Mouse (Mus musculus): ENCODE results near the gene Zbp1. TPM values are rescaled to one million over a fixed set of nuclear protein-coding genes. Genes with fewer than 3 reads are reported as not detected.

Gene Zbp1
- total RNA-seq, 2 experiments from 2014 or later = 0.31 to 0.44 TPM

DNA sequence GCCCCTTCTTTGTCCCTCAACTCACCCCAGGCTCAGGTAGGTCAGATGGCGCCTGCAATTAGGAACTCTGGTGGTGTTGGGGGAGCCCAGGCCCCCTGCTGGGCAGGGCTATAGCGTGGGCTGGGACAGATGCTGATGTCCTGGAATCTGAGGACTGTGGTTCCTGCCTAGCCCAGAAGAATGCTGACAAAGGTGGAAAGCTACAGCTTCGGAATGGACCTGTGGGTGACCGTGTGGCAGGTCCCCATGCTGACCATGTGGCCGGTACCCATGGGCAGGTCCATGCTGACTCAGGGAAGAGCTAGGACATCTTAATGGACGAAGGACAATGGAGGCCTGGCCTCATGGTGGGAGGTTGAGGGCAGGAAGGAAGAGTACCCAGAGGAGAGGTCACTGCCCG lies 35.9 kb downstream of the Zbp1 start:
- intact Hi-C loops (cut with DNase I) = loop anchor here (10.0 kb wide), 2 partner anchors 1102 to 1722 kb away; partner anchors contain the start of gene Gnas
- no peak for DNase-seq

GRCm38 (mm10) chr2:173181901-173182300 lies 36.8 kb downstream of the Zbp1 start:
- intact Hi-C loops (cut with DNase I) = loop anchor here (2.0 to 10.0 kb wide), 3 partner anchors 17 to 1723 kb away; partner anchors contain the start of gene Gnas
- DNase-seq = no peak

GRCm38 (mm10) chr2:173181486-173181885 lies 37.2 kb downstream of the Zbp1 start:
- intact Hi-C loops (cut with DNase I) = loop anchor here (2.0 to 10.0 kb wide), 3 partner anchors 17 to 1723 kb away; partner anchors contain the start of gene Gnas
- no peak for DNase-seq

DNA sequence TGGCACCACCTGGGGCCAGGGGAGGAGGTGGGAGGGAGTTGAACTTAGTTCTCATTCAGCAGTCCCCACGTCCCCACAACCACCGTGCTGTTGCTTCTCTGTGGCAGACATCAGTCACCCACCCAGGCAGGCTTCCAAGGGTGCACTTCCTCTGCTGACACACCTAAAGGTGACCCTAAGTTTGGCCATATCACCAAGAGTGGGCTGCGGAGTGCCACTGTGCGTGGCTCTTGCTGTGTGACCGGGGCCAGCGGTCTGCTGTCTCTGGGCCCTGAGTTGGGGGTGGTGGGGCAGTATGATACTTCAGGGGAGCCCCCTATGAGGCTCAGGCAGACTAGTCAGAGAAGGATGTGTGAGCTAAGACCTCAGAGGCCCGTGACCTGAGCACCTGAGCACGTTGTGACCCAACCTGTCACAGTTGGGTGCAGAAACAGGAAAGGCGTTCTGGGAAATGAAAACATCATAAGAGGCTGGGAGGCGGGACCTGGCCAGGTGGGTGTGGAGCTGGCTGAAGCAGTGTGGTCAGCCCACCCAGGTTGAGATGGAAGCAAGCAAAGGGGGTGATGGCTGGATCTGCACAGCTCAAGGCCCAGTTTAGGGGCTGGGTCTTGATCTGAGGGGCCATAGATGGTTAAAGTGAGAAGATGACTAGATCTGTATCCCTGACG lies 37.9 kb downstream of the Zbp1 start:
- DNase-seq = no peak
- intact Hi-C loops (cut with DNase I) = loop anchor here (2.0 to 10.0 kb wide), 3 partner anchors 16 to 1724 kb away; partner anchors contain the start of gene Gnas

DNA sequence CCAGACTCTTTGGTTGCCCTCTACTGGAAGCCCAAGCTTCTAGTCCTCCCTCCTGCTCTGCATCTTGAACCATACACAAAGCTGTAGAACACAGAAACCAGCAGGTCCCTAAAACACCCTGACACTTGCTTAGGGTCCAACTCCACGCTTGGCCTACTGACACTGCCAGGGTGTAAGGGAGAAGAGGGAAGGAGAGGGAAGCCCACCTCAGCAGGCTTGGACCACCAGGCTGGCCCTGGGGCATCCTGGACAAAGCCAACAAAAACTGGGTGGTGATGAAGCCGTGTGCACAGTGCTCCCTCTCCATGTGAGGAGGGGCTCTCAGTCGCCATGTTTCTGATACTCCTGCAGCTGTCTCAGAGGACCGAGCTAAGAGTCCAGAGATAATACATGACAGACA lies 38.7 kb downstream of the Zbp1 start:
- DNase-seq = no peak
- intact Hi-C loops (cut with DNase I) = loop anchor here (2.0 to 10.0 kb wide), 3 partner anchors 15 to 1725 kb away; partner anchors contain the start of gene Gnas

GRCm38 (mm10) chr2:173179046-173179445 lies 39.7 kb downstream of the Zbp1 start:
- DNase-seq = no peak
- intact Hi-C loops (cut with DNase I) = no loop called here

DNA sequence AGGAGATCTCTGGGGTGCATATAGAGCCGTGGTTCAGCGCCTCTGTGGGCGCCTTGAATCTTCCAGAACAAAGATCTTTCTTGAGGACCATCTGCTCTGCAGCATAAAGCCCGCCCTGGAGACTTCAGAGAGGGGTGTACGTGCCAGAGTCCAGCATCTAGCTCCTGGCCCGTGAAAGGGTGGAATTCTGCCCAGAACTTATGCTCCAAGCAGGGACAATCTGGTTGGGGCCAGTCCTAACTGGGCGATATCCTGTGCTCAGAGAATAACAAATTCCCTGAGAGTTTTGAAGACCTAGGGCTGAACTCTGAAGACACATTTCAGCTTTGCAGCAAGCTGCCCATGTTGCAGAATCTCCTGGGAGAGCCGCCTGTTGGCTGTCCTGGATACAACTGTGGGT lies 40.8 kb downstream of the Zbp1 start:
- DNase-seq = no peak
- intact Hi-C loops (cut with DNase I) = no loop called here

DNA sequence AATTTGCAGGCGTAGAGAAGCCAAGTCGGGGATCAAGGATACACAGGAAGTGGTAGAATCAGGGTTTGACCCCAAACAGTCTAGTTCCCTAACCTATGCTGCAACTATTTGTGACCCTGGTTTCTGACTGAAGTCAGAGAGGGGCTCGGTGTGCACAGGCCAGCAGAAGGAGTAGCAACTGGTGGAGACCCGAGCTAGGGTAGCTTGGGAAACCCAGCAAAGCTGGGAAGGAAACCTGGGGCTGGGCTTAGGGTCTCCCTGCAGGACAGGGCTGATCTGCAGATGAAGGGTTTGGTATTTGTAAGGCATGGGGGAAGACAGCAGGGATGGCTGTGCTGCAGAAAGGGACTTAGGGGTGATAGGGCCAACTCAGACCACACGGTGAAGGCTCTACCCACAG lies 41.2 kb downstream of the Zbp1 start:
- intact Hi-C loops (cut with DNase I) = no loop called here
- no peak for DNase-seq

DNA sequence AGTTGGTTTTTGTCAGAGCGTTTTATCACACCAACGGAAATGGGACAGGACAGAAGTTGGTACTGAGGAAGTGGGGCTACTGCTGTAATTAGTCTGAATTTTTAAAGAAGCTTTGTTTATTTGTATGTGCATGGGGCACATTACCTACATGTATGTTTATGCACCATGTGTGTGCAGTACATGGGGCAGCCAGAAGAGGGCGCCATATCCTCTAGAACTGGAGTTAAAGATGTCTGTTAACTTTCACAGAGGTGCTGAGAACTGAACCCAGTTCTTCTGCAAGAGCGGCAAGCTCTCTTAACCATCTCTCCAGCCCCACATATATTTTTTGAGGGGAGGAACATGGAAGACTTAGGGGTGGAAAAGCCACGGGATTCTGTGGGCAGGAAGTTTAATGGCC lies 43.0 kb downstream of the Zbp1 start:
- no peak for DNase-seq
- intact Hi-C loops (cut with DNase I) = no loop called here

DNA sequence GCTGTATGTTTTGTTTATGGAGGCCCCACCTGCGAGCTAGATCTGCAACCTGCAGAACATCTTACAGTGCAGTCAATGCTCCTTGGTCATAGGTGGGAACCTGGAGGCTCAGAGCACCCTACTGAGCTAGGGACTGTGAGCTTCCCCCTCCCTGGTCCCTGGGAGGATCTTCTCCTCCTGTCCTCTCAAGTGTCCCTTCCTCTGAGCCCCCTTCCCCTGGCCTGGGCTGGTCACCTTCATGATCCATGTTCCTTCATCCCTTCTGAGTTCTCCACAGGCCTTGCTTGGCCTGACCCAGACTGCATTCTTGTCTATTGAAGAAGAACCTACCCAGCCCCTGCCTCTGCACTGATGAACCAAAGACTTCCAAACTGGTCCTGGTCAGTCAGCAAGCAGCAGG lies 44.2 kb downstream of the Zbp1 start:
- intact Hi-C loops (cut with DNase I) = no loop called here
- DNase-seq = no peak

GRCm38 (mm10) chr2:173173521-173174511 lies 44.9 kb downstream of the Zbp1 start:
- peak; percentile 36 to 44 for DNase-seq
- intact Hi-C loops (cut with DNase I) = no loop called here

DNA sequence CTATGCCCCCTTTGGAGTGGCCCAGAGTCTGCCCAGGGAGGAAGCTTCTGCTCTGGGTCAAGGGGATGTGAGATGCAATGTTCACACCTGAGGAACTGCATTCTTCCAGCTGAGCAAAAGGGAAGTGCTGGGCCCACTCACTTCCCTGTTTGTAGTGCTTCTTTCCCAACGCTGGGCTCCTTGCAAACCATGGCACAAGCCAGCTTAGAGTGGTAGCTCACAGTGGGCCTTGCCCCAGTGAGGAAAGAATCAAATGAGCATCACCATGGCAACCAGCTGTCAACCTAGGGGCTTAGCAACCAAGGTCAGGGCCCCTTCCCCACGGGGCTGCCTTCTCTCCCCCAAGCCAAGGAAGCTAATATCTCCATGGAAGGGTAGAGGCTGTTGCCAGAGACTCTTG lies 45.7 kb downstream of the Zbp1 start:
- intact Hi-C loops (cut with DNase I) = no loop called here
- DNase-seq = no peak

- no peak for DNase-seq
Measured at GRCm38 (mm10) chr2:173172386-173172785, 46.3 kb downstream of the Zbp1 start.

GRCm38 (mm10) chr2:173171956-173172355 lies 46.8 kb downstream of the Zbp1 start:
- intact Hi-C loops (cut with DNase I) = no loop called here
- DNase-seq = no peak

More at GRCm38 (mm10) chr2:173172386-173172785, 46.3 kb downstream of the Zbp1 start:
- intact Hi-C loops (cut with DNase I) = no loop called here

DNA sequence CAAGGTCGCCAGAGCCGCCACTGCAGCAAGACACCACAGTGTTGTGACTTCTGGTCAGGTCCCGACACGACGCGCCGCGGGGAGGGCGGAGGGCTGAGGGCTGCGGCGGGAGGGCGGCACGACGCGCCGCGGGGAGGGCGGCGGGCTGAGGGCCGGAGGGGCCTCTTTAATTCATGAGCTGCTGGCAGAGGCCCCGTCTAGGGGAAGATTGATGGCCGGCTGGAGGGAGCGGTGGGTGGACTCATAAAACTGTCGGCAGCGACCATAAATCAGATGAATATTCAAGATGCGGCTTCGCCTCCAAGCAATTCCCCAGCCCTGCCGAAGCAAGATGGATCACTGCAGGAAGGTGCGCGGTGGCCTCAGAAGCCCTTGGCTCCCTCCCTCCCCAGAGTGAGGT lies 47.3 kb downstream of the Zbp1 start:
- peak; percentile 25 to 39 for DNase-seq
- intact Hi-C loops (cut with DNase I) = no loop called here

DNA sequence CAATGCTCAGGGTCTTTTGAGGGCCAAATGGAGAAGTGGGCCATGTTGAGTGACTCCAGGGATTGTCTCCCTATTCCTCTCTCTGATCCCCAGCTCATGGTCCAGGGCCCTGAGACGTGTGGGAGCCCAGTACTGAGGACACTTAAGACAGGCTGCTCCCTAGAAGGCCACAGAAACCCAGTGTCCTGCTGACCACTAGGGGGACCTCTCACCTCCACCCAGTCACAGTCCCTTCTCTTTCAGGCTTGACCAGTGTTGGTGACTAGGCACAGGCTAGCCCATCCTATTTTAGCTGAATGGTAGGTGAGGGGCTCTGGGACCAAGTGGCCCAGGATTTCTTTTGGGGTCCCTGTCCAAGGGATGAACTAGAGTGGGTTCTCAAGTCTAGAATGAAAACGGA lies 48.0 kb downstream of the Zbp1 start:
- intact Hi-C loops (cut with DNase I) = no loop called here

DNA sequence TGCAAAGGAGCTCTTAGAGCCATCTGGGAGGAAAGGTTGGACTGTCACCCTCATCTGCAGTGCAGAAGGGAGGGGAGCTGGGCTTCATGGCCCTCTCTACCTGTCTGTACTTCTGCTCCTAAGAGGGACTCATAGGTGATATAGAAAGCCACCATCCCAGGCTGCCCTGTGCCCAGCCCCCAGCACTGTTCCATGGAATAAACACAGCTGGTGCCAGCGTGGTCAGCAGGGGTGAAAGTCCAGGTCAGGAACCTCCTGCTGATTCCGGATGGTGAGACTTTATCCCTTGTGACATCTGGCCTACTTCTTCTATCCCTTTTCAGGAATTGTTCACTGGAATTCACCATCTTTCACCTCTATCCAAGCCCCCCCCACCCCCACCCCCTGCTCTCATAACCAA lies 48.6 kb downstream of the Zbp1 start:
- no peak for DNase-seq
- intact Hi-C loops (cut with DNase I) = no loop called here

More for the DNA sequence above, 48.0 kb downstream of the Zbp1 start:
- DNase-seq = no peak

- peak; percentile 45 to 51 for DNase-seq
Measured at GRCm38 (mm10) chr2:173168411-173168851, 50.3 kb downstream of the Zbp1 start.

GRCm38 (mm10) chr2:173165357-173165756 lies 53.4 kb downstream of the Zbp1 start:
- no peak for DNase-seq
- intact Hi-C loops (cut with DNase I) = loop anchor here (2.0 kb wide), 1 partner anchor 15 kb away; no protein-coding TSS in a partner anchor

More at GRCm38 (mm10) chr2:173168411-173168851, 50.3 kb downstream of the Zbp1 start:
- intact Hi-C loops (cut with DNase I) = no loop called here

DNA sequence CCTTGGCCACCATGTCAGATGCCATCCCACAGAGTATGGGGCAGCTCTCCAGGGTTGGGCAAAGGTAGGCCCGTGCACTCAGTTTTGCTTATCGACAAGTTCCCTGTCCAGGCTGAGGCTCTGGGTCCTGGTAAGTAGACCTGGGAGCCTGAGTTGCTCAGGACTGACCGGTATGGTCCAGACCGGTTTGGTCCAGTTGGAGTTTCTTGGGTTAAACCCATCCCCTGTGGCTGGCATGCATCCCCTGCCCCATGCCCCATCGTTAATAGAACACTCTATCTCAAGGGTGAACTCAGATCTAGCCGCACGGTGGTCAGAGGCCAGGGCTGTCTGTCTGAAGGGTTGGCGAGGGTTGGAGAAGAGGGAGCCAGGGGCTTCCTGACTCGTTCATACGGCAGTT lies 53.8 kb downstream of the Zbp1 start:
- no peak for DNase-seq
- intact Hi-C loops (cut with DNase I) = loop anchor here (2.0 kb wide), 1 partner anchor 16 kb away; no protein-coding TSS in a partner anchor

GRCm38 (mm10) chr2:173164358-173164757 lies 54.4 kb downstream of the Zbp1 start:
- intact Hi-C loops (cut with DNase I) = loop anchor here (2.0 kb wide), 1 partner anchor 16 kb away; no protein-coding TSS in a partner anchor
- peak in 1 of 2 experiments; percentile 40 for DNase-seq

Measured in heart, postnatal 14 days (tissue).